Mouse (Mus musculus): ENCODE measurements around the gene Sqor. TPM values are rescaled to one million over a fixed set of nuclear protein-coding genes. Genes with fewer than 3 reads are reported as not detected.

The Sqor gene
- 3.1 and 3.8 TPM in 2 replicates for polyA plus RNA-seq (2016; fragmentation: Nextera tagmentation; extraction: Ambion mirVana)

GRCm38 (mm10) chr2:122765071-122765793 is at the start of gene Sqor:
Gene Sqor (plus strand): TSS chr2:122765237.
- Histone ChIP-seq H3K4me3 (peak within 1 kb of the TSS; percentile 43), H3K36me3 (no peaks in the 10 kb centered on the region), H3K27ac (no peak within 1 kb of the TSS), H3K9ac (peak within 1 kb of the TSS; percentile 43), H3K9me3 (replicated peaks) (no peaks in the 10 kb centered on the region), H3K4me2 (replicated peaks) (peak within 1 kb of the TSS; percentile 84), H3K4me1 (peaks cover 8% of the 10 kb centered on the region), H3K27me3 (peaks cover 40% of the 10 kb centered on the region)
- ATAC-seq (ENCODE audit: low FRiP score): peak; percentile 63
- 1% methylated on average over 44 of the region's 46 CpGs for WGBS

- H3K27ac ChIP-seq: no peak overlapping the region
- H3K27me3 ChIP-seq: no peaks in the 10 kb centered on the region
- H3K4me2 ChIP-seq (replicated peaks): no peak overlapping the region
- H3K4me3 ChIP-seq: no peak overlapping the region
- H3K9ac ChIP-seq: no peak overlapping the region
- no peaks in the 10 kb centered on the region for H3K9me3 ChIP-seq (replicated peaks)
- WGBS: 85% methylated on average over 3 of the region's 3 CpGs
- no peaks in the 10 kb centered on the region for H3K36me3 ChIP-seq
- no peaks in the 10 kb centered on the region for H3K4me1 ChIP-seq
- ATAC-seq (ENCODE audit: low FRiP score): no peak
Measured at GRCm38 (mm10) chr2:122716301-122716842, 48.7 kb upstream of the Sqor start.

- Histone ChIP-seq H3K4me1 (no peaks in the 10 kb centered on the region), H3K36me3 (no peaks in the 10 kb centered on the region), H3K9ac (no peak overlapping the region), H3K4me3 (no peak overlapping the region), H3K27me3 (no peaks in the 10 kb centered on the region), H3K9me3 (replicated peaks) (no peaks in the 10 kb centered on the region), H3K4me2 (replicated peaks) (no peak overlapping the region), H3K27ac (no peak overlapping the region)
- ATAC-seq (ENCODE audit: low FRiP score): no peak
- WGBS: 65% methylated on average over 1 of the region's 1 CpGs
Measured at GRCm38 (mm10) chr2:122719232-122719631, 45.8 kb upstream of the Sqor start.

GRCm38 (mm10) chr2:122720564-122720963 is 44.5 kb upstream of the Sqor start:
- Histone ChIP-seq H3K27me3 (no peaks in the 10 kb centered on the region), H3K4me1 (no peaks in the 10 kb centered on the region), H3K36me3 (no peaks in the 10 kb centered on the region), H3K27ac (no peak overlapping the region), H3K4me3 (no peak overlapping the region), H3K4me2 (replicated peaks) (no peak overlapping the region), H3K9me3 (replicated peaks) (no peaks in the 10 kb centered on the region), H3K9ac (no peak overlapping the region)
- ATAC-seq (ENCODE audit: low FRiP score): no peak
- WGBS: 79% methylated on average over 3 of the region's 3 CpGs

GRCm38 (mm10) chr2:122725604-122726003 is 39.4 kb upstream of the Sqor start:
- H3K4me3 ChIP-seq: no peak overlapping the region
- no peak for ATAC-seq (ENCODE audit: low FRiP score)
- H3K9me3 ChIP-seq (replicated peaks): no peaks in the 10 kb centered on the region
- H3K27me3 ChIP-seq: no peaks in the 10 kb centered on the region
- WGBS: 59% methylated on average over 10 of the region's 10 CpGs
- no peak overlapping the region for H3K9ac ChIP-seq
- H3K4me2 ChIP-seq (replicated peaks): no peak overlapping the region
- no peaks in the 10 kb centered on the region for H3K36me3 ChIP-seq
- no peak overlapping the region for H3K27ac ChIP-seq
- H3K4me1 ChIP-seq: no peaks in the 10 kb centered on the region

- Histone ChIP-seq H3K36me3 (no peaks in the 10 kb centered on the region), H3K9ac (no peak overlapping the region), H3K4me1 (no peaks in the 10 kb centered on the region), H3K27me3 (peaks cover 15% of the 10 kb centered on the region), H3K4me3 (no peak overlapping the region), H3K27ac (no peak overlapping the region), H3K4me2 (replicated peaks) (no peak overlapping the region), H3K9me3 (replicated peaks) (no peaks in the 10 kb centered on the region)
- ATAC-seq (ENCODE audit: low FRiP score): no peak
- WGBS: 52% methylated on average over 2 of the region's 2 CpGs
Measured at GRCm38 (mm10) chr2:122731456-122731855, 33.6 kb upstream of the Sqor start.

- peak within 1 kb of the TSS; percentile 90 for H3K4me3 ChIP-seq
Measured at GRCm38 (mm10) chr2:122737894-122738830, 26.9 kb upstream of the Sqor start, which contains the start of gene Bloc1s6. Gene Bloc1s6 (plus strand): TSS chr2:122738503.

GRCm38 (mm10) chr2:122739023-122739422 is 26.0 kb upstream of the Sqor start:
- 38% methylated on average over 7 of the region's 7 CpGs for WGBS
- peak overlapping the region; percentile 95; the same call in 1 of the 2 replicates for H3K27ac ChIP-seq
- ATAC-seq (ENCODE audit: low FRiP score): no peak
- peak overlapping the region; percentile 63 for H3K4me2 ChIP-seq (replicated peaks)
- peak overlapping the region; percentile 90 for H3K4me3 ChIP-seq
- peak overlapping the region; percentile 94 for H3K9ac ChIP-seq
- peaks cover 14% of the 10 kb centered on the region for H3K27me3 ChIP-seq
- no peaks in the 10 kb centered on the region for H3K9me3 ChIP-seq (replicated peaks)
- peaks cover 11% of the 10 kb centered on the region for H3K4me1 ChIP-seq
- peaks cover 5% of the 10 kb centered on the region; the same call in 1 of the 2 replicates for H3K36me3 ChIP-seq

More at GRCm38 (mm10) chr2:122737894-122738830, 26.9 kb upstream of the Sqor start, which contains the start of gene Bloc1s6:
- under 1% methylated on average over 52 of the region's 59 CpGs for WGBS
- peak within 1 kb of the TSS; percentile 95 for H3K27ac ChIP-seq
- peaks cover 5% of the 10 kb centered on the region; the same call in 1 of the 2 replicates for H3K36me3 ChIP-seq
- peak; percentile 96 for ATAC-seq (ENCODE audit: low FRiP score)
- H3K4me2 ChIP-seq (replicated peaks): peak within 1 kb of the TSS; percentile 63
- peaks cover 15% of the 10 kb centered on the region for H3K27me3 ChIP-seq
- H3K9ac ChIP-seq: peak within 1 kb of the TSS; percentile 94
- H3K4me1 ChIP-seq: peaks cover 11% of the 10 kb centered on the region
- no peaks in the 10 kb centered on the region for H3K9me3 ChIP-seq (replicated peaks)

GRCm38 (mm10) chr2:122746461-122746860 is 18.6 kb upstream of the Sqor start:
- ATAC-seq (ENCODE audit: low FRiP score): no peak
- H3K9me3 ChIP-seq (replicated peaks): no peaks in the 10 kb centered on the region
- no peak overlapping the region for H3K9ac ChIP-seq
- H3K27ac ChIP-seq: no peak overlapping the region
- H3K4me2 ChIP-seq (replicated peaks): no peak overlapping the region
- 88% methylated on average over 9 of the region's 9 CpGs for WGBS
- H3K4me1 ChIP-seq: no peaks in the 10 kb centered on the region
- H3K27me3 ChIP-seq: no peaks in the 10 kb centered on the region
- H3K36me3 ChIP-seq: peaks cover 45% of the 10 kb centered on the region
- H3K4me3 ChIP-seq: no peak overlapping the region

GRCm38 (mm10) chr2:122753739-122754343 is 11.2 kb upstream of the Sqor start:
- no peak overlapping the region for H3K27ac ChIP-seq
- no peak overlapping the region; the same call in 1 of the 2 replicates for H3K4me2 ChIP-seq (replicated peaks)
- no peak overlapping the region for H3K9ac ChIP-seq
- H3K36me3 ChIP-seq: 0 out of 2 replicates have a peak, but pooled peaks cover 3% of the 10 kb centered on the region
- H3K9me3 ChIP-seq (replicated peaks): no peaks in the 10 kb centered on the region
- no peak overlapping the region for H3K4me3 ChIP-seq
- WGBS: 19% methylated on average over 7 of the region's 7 CpGs
- no peaks in the 10 kb centered on the region for H3K4me1 ChIP-seq
- H3K27me3 ChIP-seq: no peaks in the 10 kb centered on the region
- ATAC-seq (ENCODE audit: low FRiP score): no peak

GRCm38 (mm10) chr2:122759791-122760190 is 5.2 kb upstream of the Sqor start:
- no peak overlapping the region for H3K4me2 ChIP-seq (replicated peaks)
- no peak for ATAC-seq (ENCODE audit: low FRiP score)
- H3K27me3 ChIP-seq: peaks cover 20% of the 10 kb centered on the region
- H3K36me3 ChIP-seq: no peaks in the 10 kb centered on the region
- H3K9ac ChIP-seq: no peak overlapping the region
- H3K9me3 ChIP-seq (replicated peaks): no peaks in the 10 kb centered on the region
- no peak overlapping the region for H3K27ac ChIP-seq
- H3K4me3 ChIP-seq: no peak overlapping the region
- no peaks in the 10 kb centered on the region for H3K4me1 ChIP-seq
- 96% methylated on average over 1 of the region's 1 CpGs for WGBS
